ENCODE assay signal across 8 mouse cellular contexts in the genomic region with DNA sequence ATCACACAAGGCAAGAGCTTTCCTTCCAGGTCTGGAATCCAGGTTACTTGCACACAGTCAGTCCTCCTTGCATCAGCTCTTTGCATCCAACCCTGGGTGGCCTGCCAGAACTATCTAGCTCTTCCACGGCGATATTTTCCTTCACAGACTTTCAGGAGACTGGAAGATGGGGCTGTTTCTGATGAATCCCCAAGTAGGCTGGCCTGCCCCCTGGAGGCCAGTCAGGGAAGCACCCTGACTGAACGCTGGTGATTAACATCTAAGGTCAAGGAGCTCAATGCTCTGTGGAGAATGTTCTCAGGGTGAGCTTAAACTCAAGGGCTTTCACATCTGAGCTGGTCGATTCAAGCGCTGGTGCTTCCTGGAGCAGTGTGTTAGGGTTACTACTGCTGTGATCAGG. TPM values are rescaled to one million over a fixed set of nuclear protein-coding genes. Genes with fewer than 3 reads are reported as not detected.
DNase-seq lines count a peak whose midpoint lies in the region; TF ChIP-seq lines count a peak whose summit lies in the region.
"Had no signal": no experiment of that assay in that cellular context is flagged by ENCODE, and none has a peak within 500 bp of the region (broad histone marks: within the 10 kb centered on the region; RNA-seq: fewer than 3 reads in every experiment).

No protein-coding gene starts in this region.

- H3K27ac ChIP-seq in ES-Bruce4 (ENCODE audit: insufficient read depth, low read length) = no peak overlapping the region

- TF ChIP-seq EP300 in ES-Bruce4 (IDR thresholded peaks at IDR 0.05; ENCODE audit: insufficient read depth, low read depth, low read length) = no peak

- no peaks in the 10 kb centered on the region for H3K36me3 ChIP-seq in ES-Bruce4 (ENCODE audit: control insufficient read depth, insufficient read depth, low read length, poor library complexity, severe bottlenecking)

- no peaks in the 10 kb centered on the region for H3K4me1 ChIP-seq in ES-Bruce4 (ENCODE audit: control insufficient read depth, insufficient read depth, low read length)

- no peaks in the 10 kb centered on the region for H3K27me3 ChIP-seq in ES-Bruce4 (ENCODE audit: control insufficient read depth, insufficient read depth, low read length, poor library complexity, severe bottlenecking)

- H3K9ac ChIP-seq in ES-Bruce4 (ENCODE audit: low read depth, poor library complexity, severe bottlenecking) = no peak overlapping the region

- no peaks in the 10 kb centered on the region for H3K9me3 ChIP-seq in ES-Bruce4 (replicated peaks; ENCODE audit: control insufficient read depth, insufficient read depth, low read length, poor library complexity, severe bottlenecking)

- no peak for TF ChIP-seq POLR2A in ES-Bruce4 (IDR thresholded peaks at IDR 0.05; ENCODE audit: insufficient read depth, low read length)

- TF ChIP-seq CTCF in ES-Bruce4 (IDR thresholded peaks at IDR 0.05; ENCODE audit: low read depth, low read length) = peak; percentile 91

- DNase-seq in adrenal gland, adult 8-10 months = peak; percentile 46
- DNase-seq in embryo, embryonic 11.5 days (ENCODE audit: low read depth, low spot score) = peak; percentile 69
- DNase-seq in heart, adult 8-10 months (ENCODE audit: low spot score) = peak; percentile 64
- DNase-seq in layer of hippocampus, adult 11-12 months (ENCODE audit: low spot score) = peak; percentile 83
- peak; percentile 73 to 82 for DNase-seq in lung, postnatal 4 days
- DNase-seq in spleen, adult 18-20 months = peak; percentile 23 to 73

- no peak overlapping the region for H3K4me3 ChIP-seq in ES-Bruce4 (ENCODE audit: low read depth, low read length)

RNA-seq across cellular contexts. Expression of a gene that starts 3.1 kb away (rescaled TPM):
- polyA plus RNA-seq in ES-Bruce4 (2011; ENCODE audit: insufficient read depth, insufficient read length, low read depth, missing spikeins) = 36.4 and 37.2 TPM in 2 replicates
- 10 to 100 TPM; 50.9 to 76.4 (median 62.9) TPM for total RNA-seq in adrenal gland, adult 8-10 months (2022)
- total RNA-seq in heart, adult 8-10 months (2022) = 10 to 100 TPM; 28.1 to 35.6 (median 33.2) TPM

RNA-seq across cellular contexts. Expression of a gene that starts 9.5 kb away (rescaled TPM):
- 7.0 and 9.1 TPM in 2 replicates for polyA plus RNA-seq in ES-Bruce4 (2011; ENCODE audit: insufficient read depth, insufficient read length, low read depth, missing spikeins)
- total RNA-seq in adrenal gland, adult 8-10 months (2022) = 1 to 10 TPM; 6.3 to 8.5 (median 6.8) TPM
- 10 to 100 TPM in 1 of 4 experiments, 1 to 10 TPM in 3; 6.6 to 12.0 (median 6.7) TPM for total RNA-seq in heart, adult 8-10 months (2022)

RNA-seq across cellular contexts. Expression of a gene that starts 22.4 kb away (rescaled TPM):
- 0.79 and 1.3 TPM in 2 replicates for polyA plus RNA-seq in ES-Bruce4 (2011; ENCODE audit: insufficient read depth, insufficient read length, low read depth, missing spikeins)
- total RNA-seq in adrenal gland, adult 8-10 months (2022) = 1 to 10 TPM; 2.3 to 4.5 (median 4.2) TPM
- total RNA-seq in heart, adult 8-10 months (2022) = under 1 TPM; 0.19 to 0.75 (median 0.28) TPM

RNA-seq across cellular contexts. Expression of a gene that starts 35.1 kb away (rescaled TPM):
- polyA plus RNA-seq in ES-Bruce4 (2011; ENCODE audit: insufficient read depth, insufficient read length, low read depth, missing spikeins) = 0.56 and 0.85 TPM in 2 replicates
- total RNA-seq in adrenal gland, adult 8-10 months (2022) = not detected
- not detected for total RNA-seq in heart, adult 8-10 months (2022)
- polyA plus RNA-seq: lung, embryonic 16.5 days had no signal

RNA-seq across cellular contexts. Expression of a gene that starts 43.2 kb away (rescaled TPM):
- polyA plus RNA-seq in ES-Bruce4 (2011; ENCODE audit: insufficient read depth, insufficient read length, low read depth, missing spikeins) = 103 and 112 TPM in 2 replicates
- 10 to 100 TPM; 46.5 to 59.6 (median 53.0) TPM for total RNA-seq in adrenal gland, adult 8-10 months (2022)
- total RNA-seq in heart, adult 8-10 months (2022) = 10 to 100 TPM; 28.5 to 31.4 (median 30.5) TPM
